Mouse (Mus musculus) brain, embryonic 14.5 days (tissue): ENCODE measurements around the gene Plekha6.

Source experiments
- CTCF ChIP-seq: fragments of 200-500 bp; IDR thresholded peaks from 2 replicates; pipeline ENCODE4 v1.5.1; 2012; ENCODE audit warnings: inconsistent platforms, mild to moderate bottlenecking, moderate library complexity, borderline replicate concordance; ENCODE audit not compliant: insufficient read depth, insufficient read length; ENCODE audit errors: extremely low read depth
- POLR2A ChIP-seq: fragments of 200-500 bp; IDR thresholded peaks from 2 replicates; pipeline ENCODE4 v1.6.1; 2012; ENCODE audit warnings: mild to moderate bottlenecking, inconsistent platforms, borderline replicate concordance; ENCODE audit not compliant: poor library complexity, insufficient read depth, insufficient read length, severe bottlenecking; ENCODE audit errors: extremely low read depth

GRCm38 (mm10) chr1:133178732-133179440 is 14.9 kb downstream of the Plekha6 start:
- no peak for TF ChIP-seq POLR2A
- no peak for TF ChIP-seq CTCF
